Comparison of ENCODE assay signal across 16 mouse cellular contexts in genomic region chr9:37924194-37924593, GRCm38 (mm10).
"Had no signal": no experiment of that assay in that cellular context is flagged by ENCODE, and none has a peak within 500 bp of the region (broad histone marks: within the 10 kb centered on the region; RNA-seq: fewer than 3 reads in every experiment).

No protein-coding gene starts in this region.

- H3K27ac ChIP-seq: neural tube, embryonic 13.5 days; neural tube, embryonic 15.5 days; stomach, embryonic 15.5 days; stomach, postnatal 0 days had no signal

- H3K4me3 ChIP-seq: neural tube, embryonic 13.5 days; neural tube, embryonic 15.5 days; stomach, embryonic 15.5 days had no signal

- DNase-seq: retina, postnatal 1 day; right cerebral cortex, adult 18-20 months; right cerebral cortex, postnatal 14 days; right cerebral cortex, postnatal 25 days; right cerebral cortex, postnatal 4 days; spleen, adult 18-20 months; thymus, adult 18-20 months; thymus, adult 2 months; thymus, postnatal 14 days; thymus, postnatal 25 days; thymus, postnatal 36 days; thymus, postnatal 4 days had no signal
